Mouse (Mus musculus) CD4-positive helper T cell, adult 2 months (primary cell): ENCODE measurements around the gene Dok7.
A peak's percentile ranks its signal among the peaks of the same experiment; 100 is the strongest.

Source experiments
- DNase-seq: peaks from one replicate; pipeline ENCODE4 v3.0.0-alpha.2; 2012; ENCODE audit warnings: low read depth, missing footprints, low spot score

The Dok7 gene

DNA sequence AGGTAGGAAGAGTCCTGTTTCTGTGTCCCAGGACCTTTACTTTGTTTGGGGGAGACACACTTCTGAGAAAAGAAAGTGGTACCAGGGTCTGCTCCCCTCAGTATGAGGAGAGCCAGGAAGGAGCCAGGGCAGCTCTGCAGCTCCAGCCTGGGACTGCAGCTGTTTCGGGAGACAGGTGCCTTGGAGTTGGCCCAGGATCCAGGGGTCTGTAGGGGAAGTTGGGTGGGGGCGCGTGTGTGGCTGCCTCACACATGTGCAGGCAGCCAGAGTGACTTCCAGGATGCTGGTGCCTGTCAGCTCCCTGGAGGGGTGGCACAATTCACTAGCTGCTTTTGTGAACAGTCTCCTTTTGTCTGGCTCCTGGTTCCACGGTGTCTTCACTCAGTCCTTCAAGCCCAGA, 1.0 kb downstream of the Dok7 start:
- DNase-seq = no peak

DNA sequence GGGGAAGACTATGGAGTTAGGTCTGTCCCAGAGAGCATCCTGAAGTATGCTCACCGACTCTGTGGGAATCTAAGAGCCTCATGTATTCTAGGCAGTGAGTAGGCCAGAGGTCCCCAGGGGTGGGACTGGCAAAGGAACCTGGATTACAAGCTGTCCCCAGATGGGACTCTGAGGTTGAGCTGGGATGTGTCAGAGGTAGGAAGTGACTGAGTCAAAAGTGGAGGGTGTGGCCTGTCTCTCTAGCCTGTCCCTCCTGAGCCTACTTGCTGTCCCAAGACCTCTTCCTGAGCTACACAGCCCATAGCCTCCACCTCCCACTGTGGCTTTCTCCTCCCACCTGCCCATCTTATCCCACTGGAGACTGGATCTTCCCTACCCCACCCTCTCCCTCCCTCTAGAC, 1.6 kb downstream of the Dok7 start:
- DNase-seq = no peak

DNA sequence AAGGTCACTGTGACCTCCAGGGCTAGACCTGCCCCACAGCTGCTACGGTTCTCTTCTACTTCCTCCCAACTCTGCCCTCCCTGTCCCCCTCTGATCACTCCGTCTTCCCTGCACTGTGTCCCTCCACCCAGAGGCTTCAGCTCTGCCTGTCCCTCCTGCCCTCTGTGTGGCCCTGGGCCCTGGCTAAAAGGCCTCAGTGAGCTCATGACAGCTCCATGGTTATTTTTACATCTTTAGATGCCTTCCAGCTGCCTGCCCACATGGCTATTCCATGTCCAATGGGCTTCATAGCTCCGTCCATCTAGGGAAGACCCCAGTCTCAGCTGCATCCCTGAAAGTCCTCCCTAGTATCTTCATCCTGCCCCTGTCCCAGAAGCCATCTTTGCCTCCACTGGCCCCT, 3.5 kb downstream of the Dok7 start:
- DNase-seq = no peak

DNA sequence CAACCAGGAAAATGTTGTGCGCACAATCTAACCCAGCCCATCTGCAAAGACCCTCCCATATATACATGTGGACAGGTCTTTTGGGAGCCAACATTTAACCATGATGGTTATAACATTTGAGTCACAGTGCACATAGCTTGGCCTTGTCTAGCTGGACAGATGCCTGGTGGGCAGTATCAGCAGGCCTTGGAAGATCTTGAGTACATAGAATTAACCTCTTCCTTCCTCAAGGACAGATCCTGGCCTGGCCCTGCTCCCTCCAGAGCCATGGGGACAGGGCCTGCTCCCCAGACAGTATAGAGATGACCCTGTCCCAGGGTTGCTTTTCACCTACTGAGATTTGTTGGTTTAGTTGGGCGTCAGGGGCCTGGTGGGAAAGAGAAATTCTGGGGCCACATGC, 13.3 kb downstream of the Dok7 start:
- DNase-seq = no peak

DNA sequence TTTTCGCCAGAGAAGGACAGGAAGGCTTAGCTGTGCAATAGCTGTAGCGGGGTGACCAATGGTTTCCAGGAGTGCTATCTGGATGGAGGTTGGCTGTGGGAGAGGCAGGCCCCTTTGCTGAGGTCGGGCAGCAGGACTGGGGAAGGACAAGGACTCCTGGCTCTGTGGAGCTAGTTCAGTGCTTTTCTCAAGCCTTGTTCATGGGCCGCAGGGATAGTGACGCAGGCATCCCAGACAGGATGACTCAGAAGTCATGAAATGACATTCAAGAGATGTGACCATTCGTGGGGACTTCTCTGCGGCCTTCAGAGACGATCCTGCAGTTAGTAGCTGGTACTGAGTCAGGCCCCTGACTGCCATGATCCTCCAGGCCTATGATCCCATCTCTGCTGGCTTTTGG, 13.7 kb downstream of the Dok7 start:
- no peak for DNase-seq

DNA sequence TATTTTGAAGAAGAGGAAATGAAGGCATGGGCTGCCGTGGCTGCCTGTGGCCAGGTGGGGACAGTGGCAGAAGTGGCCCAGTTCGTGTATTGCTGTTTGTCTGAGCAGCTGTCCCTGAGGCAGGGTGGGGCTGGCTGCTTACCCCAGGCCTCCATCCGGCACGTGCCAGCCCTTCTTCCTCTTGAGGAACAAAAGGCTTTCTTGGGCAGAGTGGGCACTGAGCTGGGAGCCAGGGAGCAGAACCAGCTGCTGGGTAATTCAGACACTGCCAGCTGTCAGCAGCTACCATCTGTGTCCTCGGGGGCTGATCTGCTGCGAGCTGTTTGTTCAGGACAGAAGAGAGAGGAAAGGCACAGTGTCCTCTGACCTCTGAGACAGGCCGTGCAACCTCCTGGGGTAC, 14.4 kb downstream of the Dok7 start:
- DNase-seq = no peak

DNA sequence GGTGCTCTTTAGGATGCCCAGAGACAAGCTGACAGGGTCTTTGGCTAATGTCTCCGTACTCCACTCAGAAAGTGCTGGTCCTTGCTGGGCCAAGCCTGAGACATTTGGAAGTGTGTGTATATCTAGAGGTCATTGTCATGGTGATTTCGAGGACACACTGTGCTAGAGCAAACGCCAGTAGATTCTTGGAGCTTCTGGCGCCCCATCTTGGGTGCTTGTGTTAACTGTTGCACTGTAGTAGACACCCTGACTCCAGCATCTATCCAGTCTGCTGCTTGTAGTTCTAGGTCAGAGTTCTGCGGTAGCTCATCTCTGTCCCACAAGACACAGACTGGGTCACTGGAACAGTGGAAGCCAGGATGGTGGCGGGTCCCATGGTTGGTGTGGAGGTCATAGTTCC, 15.3 kb downstream of the Dok7 start:
- DNase-seq = no peak

DNA sequence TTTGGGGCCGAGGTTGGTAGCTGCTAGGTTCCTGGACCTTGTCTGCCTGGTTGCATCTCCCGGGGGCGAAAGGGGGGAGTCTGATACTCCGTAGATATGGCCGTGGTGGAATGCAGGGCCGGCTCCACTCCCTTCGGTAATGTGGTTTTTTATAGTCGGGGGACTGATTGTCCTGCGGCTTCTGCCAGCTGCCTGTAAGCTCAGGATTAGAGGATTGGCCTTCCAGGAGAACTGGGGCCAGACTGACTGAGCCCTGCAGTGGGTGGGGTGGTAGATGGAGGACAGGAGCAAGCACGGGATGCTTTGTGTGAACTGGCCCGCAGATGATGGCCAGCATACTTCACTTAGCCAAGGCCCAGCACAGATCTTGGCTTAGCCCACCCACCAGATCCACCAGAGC, 16.7 kb downstream of the Dok7 start:
- no peak for DNase-seq

DNA sequence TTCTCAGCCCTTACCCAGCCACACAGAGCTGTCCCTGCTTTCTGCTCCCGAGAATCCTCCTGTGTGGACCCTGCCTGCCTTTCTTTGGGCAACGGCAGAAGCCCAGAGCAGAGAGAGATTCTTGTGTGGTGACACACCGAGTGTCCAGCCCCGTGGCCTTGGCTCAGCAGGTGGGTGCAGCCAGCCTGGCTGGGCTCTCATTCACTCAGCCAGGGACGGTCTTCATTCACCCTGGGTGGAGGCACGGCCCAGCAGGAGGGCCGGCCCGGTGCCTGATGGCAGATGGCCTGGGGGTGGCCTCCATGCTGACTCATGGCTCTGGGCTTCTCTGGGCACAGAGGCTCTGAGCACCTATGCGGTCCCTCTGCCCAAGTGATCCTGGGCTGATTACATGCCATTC, 17.4 kb downstream of the Dok7 start:
- DNase-seq = no peak

DNA sequence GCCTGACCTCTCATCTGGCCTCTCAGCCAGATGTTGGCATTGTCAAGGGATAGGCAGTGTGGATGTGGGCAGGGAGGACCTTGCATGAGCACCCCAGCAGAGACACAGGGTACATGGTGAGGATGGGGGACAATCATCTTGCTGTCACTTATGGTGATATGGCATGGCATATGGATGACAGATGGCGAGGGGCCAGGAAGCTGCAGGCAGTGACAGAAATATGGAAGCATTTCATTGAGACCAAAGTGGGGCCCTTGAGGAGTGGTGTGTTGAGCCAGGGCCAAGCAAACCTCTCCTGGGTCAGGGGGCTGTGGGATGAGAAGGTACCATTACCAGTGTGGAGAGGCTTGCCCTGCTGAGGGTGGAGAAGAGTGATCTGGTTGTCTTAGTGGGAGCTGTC, 19.8 kb downstream of the Dok7 start:
- no peak for DNase-seq

DNA sequence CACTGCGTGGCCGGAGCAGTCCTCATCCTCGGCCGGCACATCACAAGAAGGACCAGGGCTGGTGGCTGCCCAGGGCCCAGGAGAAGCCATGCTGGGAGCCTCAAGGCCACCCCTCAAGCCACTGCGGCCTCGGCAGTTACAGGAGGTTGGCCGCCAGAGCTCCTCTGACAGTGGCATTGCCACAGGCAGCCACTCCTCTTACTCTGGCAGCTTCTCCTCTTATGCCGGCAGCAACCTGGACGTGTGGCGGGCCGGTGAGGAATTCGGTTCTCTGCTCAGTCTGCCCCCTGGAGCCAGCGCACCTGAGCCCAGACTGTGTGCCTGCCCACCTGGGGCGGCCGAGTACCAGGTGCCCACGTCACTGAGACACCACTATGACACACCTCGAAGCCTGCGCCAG, 22.5 kb downstream of the Dok7 start:
- DNase-seq = no peak

DNA sequence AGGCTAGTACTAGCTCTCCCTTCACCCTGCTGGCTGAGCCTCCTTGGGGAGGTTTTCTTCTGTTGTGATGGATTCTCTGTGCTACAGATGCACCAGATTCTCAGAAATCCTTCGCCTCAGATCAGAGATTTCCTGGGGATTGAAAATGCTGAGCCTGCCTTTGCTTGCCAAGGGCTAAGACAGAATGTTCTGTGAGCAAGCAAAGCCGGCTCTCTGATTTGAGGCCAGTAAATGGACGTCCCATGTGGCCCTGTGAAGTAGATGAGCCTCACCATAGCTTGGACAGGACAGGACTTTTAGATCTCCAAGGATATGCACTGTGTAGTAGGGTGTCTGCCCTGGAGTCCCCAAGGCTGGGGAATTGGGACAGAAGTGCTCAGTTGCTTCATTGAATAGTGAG, 28.3 kb downstream of the Dok7 start:
- no peak for DNase-seq

DNA sequence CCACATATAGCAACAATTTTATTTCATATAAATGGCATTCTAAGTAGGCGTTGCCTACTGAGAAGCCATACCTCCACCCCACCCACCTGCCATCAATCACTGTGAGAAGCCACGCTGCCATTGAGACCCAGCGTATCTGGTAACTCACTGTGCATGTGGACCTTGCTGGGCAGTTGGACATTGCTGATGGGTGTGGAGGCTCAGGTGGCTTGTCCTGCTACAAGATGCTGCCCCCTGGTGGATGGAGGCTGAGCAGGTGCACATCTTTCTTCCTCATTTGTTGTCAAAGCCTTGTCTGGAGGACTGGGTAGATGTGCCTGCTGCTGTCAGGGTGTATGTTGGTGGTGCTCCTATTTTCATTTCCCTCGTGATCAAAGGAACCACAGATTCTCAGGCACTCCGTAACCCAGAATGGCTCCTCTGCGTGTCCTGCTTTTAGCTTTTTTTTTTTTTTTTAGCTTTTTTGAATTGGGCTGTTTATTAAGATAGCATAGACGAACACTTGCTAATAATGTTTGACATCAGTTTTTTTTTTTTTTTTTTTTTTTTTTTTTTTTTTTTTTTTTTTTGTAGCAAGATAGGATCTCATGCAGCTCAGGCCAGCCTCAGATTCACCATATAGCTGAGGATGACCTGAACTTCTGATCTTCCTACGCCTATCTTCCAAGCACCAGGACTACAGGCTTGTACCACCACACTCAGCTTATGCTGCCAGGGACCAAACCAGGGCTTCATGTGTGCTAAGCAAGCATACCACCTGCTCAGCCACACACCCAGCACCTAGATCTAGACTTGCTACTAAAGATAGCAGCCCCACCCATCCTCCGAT, 32.4 kb downstream of the Dok7 start:
- peak; percentile 53 for DNase-seq

DNA sequence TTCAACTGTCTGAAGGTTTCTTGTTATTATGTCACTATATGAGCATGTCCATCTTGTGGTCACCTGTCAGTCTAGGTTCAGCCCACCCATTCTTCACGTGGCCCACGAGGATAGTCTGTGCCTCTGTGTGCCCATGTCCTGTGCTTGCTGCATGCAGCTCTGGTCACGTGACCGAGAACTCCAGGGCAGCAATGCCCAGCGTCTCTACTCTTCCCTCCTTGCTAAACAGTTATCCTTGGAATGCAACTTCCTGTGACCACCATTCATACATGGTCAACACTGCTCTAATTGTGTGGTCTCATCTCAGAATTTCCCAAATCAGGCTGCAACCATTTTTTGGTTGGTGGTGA, 33.0 kb downstream of the Dok7 start:
- no peak for DNase-seq

DNA sequence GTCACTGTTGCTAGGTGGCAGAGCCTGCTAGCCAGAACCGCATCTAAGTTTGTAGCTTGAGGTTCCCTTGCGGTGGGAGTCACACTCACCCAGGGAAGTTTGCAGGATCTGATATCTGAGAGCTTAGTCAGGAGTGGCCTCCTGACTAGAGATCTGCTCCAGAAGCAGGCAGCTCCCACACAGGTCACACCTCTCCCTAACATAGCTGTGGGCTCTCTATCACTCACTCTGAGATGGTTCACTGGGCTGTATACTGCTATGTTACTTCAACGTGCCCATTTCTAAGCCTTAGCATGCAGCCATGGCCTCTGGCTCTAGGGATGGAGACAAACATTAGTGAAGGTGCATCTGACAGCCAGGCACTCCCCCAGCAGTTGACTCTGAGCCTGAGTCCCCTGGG, 35.1 kb downstream of the Dok7 start:
- no peak for DNase-seq

DNA sequence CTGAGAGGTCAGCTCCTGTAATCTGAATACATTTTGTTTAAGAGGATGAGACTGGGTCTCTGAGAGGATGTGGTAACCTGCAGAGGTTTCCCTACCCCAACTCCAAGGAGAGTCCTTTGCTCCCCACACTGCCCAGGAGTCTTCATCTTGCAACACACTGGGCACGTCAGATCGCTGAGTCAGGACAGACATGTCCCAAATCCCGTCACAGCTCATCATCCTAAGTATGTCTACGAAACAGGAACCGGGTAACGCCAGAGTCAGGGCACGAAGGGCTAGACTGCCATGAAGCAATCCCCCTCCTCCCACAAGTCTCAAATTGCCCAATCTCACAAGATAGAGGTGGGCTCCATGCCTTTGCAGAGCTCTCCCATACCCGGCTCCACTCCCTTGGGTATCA, 46.5 kb downstream of the Dok7 start:
- DNase-seq = no peak

DNA sequence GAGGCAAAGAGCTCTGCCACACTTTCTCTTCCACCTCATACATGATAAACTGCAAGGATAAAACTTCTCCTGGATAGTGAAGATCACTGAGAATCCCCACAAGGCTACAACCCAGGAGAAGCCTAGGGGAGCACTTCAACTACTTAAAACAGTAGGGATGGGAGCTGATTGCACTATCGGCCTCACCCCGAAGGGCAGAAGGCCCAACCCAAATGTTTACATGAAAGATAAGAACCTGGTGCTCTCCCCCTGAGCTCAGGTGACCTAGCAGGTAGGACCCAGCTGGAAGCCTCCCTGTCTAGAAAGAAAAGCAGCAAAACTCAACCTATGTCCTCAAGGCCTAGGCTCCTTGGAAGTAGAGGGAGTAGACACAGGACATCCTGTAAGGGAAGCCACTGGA, 47.0 kb downstream of the Dok7 start:
- no peak for DNase-seq

DNA sequence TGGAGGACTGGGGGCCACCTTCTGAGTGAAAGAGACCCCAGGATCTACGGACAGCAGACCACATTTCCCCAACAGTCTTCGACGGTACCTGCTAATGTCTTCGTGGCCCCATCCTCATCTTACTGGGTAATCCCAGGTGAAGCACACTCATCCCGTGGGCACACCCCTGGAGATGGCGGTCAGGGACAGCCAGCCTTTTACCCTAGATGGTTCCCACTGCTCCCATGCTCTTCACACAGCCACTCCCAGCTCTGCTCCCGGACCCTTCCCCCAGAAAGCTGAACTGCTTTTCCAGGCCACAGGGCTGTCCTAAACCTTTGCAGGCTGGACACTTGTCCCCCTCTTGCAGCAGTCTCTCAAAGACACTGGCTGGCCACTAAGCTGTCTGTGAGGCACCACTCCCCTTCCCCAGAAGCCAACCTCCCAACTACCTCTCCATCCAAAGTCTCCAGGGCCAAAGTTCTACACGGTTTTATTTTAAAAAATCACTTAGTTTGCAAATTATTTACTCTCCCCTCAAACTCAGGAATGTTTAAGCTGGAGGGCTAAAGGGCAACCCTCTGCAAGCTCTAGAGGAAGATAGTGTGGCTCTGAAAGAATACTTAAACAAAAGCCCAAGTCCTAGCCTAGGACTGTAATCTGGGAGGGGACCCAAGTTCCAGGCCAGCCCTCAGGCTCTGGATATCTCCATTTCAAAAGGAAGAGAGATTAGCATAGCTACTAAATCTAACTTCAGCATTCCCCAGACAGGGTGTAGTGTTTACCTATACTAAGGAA, 47.8 kb downstream of the Dok7 start:
- no peak for DNase-seq

DNA sequence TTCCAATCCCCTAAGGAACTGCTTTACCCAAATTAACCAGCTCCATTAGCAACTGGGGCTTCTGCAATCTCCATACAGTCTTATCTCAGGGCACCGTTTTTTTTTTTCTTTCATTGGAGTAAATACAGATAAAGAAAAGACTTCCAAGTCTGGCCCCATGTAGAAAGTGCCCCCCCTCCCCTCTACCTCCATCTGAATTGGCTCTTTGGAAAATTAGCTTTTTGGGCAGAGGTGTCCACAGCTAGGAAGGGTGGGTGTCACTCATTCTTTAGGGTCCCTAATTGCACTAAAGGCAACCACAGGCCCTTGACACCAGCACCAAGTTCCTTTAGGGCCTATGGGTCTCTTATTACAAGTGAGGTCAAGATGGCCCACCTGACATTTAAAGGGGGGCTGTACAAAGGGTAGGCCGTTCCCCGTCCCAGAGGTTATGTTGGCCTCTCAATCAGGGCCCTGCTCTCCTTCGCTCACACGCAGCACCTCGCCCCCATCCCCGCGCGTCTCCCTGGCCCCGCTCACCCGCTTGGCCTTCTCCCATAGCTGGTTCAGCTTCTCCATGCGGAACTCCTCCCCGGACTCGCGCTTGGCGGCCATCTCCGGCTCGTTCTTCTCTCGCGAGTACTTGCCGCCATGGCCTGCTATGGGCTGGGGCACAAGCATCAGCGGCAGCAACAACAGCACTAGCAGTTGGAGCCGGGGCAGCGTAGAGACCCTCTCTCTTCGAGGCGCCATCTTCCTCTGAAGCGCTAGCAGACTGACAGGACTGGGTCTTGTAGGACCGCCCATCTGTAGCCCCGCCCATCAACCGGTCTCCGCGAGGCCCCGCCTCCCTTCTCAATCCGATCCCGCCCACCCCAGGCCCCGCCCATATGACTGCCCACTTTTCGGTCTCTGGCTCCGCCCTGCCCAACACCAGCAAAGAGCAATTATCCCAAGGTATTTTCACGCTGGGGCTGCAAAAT, 48.7 kb downstream of the Dok7 start, which contains the start of gene Lrpap1:
Gene Lrpap1 (minus strand): TSS at position 807 of the 962 bp plus-strand sequence.
- peak; percentile 91 for DNase-seq

DNA sequence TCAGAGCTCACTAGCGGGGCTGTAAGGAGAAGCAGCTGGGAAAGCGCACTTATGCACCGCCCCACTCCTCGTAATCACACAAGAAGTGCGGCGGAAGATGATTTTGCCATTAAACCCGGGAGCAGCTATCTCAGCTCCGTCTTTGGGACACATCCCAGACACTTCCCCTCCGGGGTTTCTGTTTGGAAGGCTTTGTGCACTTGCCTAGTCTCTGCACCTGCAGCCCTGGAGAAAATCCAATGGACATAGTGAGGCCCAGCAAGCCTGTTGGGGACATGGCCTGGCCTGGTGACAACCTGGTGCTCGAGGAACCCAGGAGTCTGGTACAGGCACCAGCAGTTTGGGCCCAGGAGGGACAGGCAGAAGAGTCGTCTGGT, 49.3 kb downstream of the Dok7 start:
- no peak for DNase-seq

DNA sequence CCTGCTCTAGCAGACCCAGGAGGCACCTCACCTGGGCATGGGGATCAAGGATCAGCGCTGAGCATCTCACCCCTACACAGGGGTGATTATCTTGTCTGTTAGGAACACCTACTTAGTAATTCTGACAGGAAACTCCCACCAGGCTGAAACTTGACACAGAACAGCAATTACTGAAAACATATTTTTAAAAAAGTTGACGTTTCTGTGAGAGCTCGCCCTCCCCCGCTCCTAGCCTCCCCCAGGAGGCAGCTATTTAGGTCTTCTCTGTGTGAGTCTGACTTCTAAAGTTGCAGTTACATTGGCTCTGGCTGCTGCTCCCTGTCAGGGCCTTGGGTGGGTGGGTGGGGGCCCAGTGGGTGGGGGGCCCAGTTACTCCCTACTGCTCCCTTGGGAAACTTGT, 55.9 kb downstream of the Dok7 start:
- no peak for DNase-seq

DNA sequence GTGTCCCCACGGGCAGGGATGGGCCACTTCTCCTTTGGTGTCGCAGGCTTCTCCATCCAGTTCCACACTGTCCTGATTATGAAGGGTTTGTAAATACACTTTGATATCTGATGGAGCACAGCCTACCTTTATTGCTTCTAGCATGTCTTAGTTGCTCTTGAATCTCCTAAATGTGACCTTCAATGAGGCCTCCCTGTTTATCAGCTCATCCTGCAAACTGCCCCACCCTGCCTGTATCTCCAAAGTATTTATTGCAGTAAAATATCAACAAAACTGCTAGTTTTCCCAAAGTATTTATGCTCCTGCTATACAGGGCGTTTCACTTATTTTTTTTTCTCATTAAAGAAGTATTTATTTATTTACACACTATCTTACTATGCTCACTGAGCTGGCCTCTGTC, 59.4 kb downstream of the Dok7 start:
- DNase-seq = no peak
